Mouse (Mus musculus): ENCODE data around the gene Scd4.

GRCm38 (mm10) chr19:44313066-44313465 lies 19.8 kb upstream of the Scd4 start:
- no peak for TF ChIP-seq CTCF (IDR thresholded peaks at IDR 0.05; ENCODE audit: insufficient read depth, low read depth, low read length)
- TF ChIP-seq POLR2A (IDR thresholded peaks at IDR 0.05; ENCODE audit: insufficient read depth, low read depth, low read length), result no peak

Measured in olfactory bulb, adult 2 months (tissue).